Mouse (Mus musculus) B cell, adult 2 months (primary cell): ENCODE results near the gene Acot6.
"Not testable (repeated sequence)": the region's sequence is repeated elsewhere in the genome, so short reads cannot be mapped to it uniquely, and the experiment has no call there.

ENCODE experiments used
- DNase-seq, 2 experiments: peaks; one replicate each; pipeline ENCODE4 v3.0.0; 2022

Gene Acot6

DNA sequence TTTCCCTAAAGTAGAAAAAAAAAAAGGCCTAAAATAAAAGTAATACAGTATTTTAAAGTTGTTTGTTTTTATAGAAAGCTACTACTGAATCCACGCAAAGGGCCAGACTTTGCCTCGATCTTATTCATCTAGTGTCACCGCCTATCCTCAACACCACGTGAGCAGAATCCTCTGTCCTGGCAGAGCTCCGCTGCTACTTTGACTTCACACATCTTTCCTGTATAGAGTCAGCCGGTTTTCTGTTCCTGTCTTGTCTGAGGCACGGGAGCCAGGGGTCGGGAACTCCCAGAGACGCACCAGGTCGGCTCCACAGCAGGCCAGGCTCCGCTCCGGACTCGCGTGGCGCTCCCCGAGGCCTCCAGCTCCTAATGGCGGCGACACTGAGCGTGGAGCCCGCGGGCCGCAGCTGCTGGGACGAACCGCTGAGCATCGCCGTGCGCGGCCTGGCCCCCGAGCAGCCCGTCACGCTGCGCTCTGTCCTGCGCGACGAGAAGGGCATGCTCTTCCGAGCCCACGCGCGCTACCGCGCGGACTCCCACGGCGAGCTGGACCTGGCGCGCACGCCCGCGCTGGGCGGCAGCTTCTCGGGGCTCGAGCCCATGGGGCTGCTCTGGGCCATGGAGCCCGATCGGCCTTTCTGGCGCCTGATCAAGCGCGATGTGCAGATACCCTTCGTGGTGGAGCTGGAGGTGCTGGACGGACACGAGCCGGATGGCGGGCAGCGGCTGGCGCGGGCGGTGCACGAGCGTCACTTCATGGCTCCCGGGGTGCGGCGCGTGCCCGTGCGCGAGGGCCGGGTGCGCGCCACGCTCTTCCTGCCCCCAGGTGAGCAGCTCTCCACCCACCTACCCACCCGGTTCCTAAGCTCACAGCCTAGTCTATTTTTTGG, at the start of gene Acot6:
TSS of gene Acot6 (plus strand) at position 51 of the 889 bp plus-strand sequence.
- DNase-seq, result peak; percentile 55 to 59

DNA sequence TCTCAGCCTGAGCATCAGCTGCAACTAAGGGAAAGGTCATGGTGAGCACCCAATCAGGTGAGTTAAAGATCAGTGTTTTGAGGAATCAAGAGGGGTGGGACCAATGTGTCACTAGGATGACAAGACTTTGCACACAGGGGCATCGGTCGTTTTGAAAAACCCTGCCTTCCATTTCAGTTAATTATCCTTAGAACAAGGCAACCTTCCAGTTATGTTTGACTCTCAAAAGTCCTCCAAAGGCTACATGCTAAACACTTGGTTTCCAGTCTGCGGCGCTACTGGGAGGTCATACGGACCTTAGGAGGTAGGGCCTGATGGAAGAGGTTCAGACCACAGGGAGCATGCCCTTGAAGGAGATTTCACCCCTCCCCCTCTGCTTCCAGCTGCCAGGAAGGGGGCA, 49.7 kb upstream of the Acot6 start:
- DNase-seq, result not testable (repeated sequence)

DNA sequence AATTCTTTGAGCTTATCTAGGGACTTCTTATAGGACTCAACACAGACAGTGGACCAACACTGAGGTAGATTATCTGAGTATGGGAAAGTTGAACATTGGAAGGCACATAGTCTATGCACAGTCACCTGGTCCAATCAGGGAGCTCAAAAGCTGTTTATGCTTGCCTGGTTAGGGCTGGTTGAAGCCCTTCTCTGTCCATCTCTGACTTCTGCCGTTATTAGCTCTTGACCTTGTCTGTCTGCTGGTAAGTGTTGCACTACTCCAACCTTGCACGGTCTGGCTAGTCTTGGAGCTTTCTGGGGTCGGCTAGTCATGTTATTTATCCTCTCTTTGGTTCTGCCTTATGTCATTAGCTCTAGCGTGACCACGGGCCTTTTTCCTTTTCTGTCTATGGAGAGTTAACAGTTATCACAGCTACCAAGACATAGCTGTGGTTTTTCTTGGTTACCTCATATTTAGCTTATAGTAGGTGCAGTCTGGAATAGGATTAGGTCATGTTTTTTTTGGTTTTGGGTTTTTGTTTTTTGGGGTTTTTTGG, 48.4 kb upstream of the Acot6 start, which contains the start of gene Acot3:
TSS of gene Acot3 (plus strand) at position 208 of the 538 bp plus-strand sequence.
- no peak for DNase-seq

DNA sequence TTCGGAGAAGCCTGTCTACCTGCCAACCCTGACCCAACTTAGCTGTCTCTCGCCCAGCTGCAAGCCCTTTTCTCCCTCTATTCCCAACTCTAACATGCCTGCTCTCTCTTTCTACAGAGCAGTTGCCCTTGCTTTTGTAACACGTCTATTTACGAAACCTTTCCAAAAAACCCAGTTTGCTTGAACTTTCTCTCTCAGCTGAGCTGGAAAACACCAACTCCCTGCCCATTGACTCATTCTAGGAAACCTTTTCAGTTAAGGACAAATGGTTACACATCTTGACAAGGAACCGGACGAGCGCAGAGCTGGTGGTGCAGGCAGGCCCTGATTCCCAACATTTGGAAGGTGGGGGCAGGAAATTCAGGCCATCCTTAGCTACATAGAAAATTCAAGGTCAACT, 47.8 kb upstream of the Acot6 start:
- DNase-seq, result no peak

DNA sequence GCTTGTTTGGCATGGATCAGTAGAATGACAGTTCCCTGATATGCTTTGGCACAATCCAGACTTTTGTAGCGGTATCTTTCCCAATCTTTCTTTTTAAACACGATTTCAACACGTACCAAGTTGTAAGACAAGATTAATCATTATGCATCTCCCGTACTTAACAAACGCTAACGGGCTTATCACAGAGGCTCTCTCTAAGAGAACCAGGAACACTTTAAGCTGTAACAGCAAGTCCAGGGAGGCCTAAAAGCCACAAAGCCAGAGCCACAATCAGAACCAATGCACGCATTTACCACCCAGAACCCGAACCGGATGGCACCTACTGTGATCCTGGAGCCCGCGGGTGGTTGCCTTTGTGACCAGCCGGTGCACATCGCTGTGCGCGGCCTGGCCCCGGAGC, 47.3 kb upstream of the Acot6 start:
- no peak for DNase-seq

DNA sequence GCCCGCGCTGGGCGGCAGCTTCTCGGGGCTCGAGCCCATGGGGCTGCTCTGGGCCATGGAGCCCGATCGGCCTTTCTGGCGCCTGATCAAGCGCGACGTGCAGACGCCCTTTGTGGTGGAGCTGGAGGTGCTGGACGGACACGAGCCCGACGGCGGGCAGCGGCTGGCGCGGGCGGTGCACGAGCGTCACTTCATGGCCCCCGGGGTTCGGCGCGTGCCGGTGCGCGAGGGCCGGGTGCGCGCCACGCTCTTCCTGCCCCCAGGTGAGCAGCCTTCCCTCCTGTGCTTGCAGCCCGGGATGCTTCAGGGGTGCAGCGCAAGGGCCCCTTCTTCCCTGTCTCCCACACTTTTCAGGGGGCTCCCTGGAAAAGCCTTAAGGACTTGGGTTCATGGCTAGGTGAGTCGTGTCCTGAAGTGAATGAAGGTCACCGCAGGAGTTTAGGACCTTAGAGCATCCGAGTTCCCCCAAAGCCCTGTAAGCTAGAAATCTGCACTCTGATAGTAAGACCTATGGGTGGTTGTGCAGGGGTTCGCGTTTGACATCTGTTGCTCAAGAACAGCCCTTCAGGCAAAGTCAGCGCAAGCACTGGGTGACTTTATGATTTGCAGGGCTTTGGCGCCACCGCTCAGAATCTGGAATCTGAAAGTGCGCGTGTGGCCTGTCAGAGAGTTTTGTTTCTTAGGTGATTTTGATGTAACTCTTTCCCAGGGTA, 46.6 kb upstream of the Acot6 start:
- no peak for DNase-seq

DNA sequence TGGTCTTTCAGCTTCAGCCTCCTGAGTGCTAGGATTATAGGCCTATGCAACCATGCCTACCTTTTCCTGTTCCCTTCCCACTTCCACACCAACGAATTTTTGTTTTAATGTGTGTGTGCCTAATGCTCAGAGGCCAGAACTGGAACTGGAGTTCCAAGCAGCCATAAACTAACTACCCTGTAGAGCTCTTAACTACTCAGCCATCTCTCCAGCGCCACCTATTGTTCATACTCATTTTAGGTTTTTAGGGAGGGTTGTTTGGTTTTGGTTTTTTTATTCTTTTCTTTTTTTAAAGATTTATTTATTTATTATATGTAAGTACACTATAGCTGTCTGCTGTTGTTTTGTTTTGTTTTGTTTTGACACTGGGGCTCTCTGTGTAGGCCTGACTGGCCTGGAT, 39.5 kb upstream of the Acot6 start:
- peak; percentile 24 to 38 for DNase-seq

DNA sequence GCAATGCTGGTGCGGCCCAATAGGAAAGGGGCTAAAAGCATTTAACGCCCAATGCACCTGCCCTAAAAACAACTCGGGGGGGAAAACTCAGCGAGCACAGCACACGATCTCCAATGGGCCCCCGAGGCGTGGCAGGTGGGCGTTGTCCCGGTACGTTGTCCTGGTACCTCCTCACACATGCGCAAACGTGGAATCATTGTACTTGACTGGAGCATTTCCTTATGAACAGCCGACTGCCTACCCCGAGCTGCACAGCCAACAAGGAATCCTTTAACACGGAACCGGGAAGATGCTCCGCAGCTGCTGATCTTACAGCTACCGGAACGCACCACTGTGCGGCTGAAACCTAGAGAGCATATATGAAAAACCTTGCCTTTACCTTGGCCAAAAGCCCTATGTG, 38.1 kb upstream of the Acot6 start:
- DNase-seq, result no peak

DNA sequence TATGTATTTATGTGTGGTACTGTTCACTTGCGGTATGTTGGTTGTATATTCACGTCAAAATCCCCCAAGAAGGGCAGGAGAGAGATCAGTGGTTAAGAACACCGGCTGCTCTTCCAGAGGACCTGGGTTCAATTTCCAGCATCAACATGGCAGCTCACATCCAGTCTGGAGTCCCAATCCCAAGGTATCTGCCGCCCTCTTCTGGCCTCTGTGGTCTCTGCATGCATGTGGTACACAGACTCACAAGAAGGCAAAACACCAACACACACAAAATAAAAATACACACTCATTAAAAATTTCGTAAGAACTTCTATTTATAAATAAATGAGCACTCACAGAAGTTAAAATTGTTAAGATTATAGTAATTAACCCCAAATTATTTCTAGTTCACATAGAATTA, 37.2 kb upstream of the Acot6 start:
- peak in 1 of 2 experiments; percentile 10 for DNase-seq

DNA sequence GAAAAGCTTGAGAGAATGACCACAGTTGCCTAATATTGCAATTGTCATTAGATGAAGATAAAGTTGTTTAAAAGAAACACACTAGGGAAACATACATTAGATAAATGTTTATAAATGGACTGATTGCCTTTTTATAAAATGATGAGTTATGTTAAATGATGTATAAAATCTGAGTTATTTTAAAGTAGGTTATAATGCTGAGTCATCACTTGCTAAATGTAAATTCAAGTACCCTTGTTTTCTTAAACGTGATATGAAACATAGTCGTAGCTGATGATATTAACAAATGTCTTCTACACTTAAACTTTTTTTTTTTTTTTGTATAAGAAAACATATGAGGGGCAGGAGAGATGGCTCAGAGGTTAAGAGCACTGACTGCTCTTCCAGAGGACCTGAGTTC, 36.6 kb upstream of the Acot6 start:
- DNase-seq, result no peak

DNA sequence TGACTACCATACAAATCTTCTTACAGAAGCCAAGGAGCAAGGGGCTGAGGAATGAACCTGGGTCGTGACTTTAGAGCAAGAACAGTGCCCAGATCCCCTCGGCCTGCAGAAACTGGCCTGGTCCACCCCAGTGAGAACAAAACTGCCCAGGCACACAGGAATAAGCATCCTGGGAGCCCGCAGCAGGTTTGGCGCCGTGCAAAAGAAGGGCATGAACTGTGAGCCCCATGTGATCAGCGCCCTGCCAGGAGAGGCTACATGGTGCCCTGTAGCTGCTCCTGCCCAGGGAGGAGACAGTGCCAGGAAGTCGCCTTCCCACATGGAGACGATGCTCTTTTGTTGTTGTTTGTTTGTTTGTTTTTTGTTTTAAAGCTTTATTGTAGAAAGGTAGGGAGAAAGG, 35.8 kb upstream of the Acot6 start:
- no peak for DNase-seq

DNA sequence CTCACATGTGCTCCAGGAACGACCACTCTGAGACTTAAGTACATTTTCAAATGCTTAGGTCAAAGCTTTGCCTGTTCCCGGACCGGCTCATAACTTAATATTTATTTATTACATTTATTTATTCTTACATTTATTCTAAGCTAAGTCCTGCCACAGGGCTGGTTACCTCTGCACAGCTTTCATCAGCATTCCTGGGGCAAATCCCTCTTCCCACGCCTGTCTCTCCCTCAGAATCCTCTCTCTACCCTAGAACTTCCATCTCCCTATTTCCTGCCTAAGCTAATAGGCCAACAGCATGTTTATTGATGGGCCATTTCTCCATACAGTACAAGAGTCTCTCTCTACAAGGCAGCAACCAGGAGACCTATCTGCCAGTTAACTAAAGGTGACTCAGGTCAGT, 32.7 kb upstream of the Acot6 start:
- no peak for DNase-seq

DNA sequence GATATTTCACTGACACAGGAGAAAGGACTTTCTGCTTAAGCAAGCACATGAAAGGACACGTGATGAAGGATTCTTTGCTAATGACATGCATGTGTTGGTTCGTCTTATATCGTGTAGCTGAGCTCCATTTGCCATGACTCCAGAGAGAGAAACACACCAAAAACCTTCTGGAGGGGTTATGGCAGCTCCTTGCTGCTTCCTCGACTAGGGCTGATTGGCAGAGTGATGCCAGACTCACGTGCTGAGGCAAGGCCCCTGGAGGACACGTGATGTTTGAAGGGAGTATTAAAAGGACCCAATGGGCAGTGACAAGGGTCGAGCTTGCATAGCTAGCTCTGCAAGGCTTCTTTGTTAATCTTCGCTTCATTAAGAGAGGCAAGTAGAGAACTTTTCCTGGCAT, 32.2 kb upstream of the Acot6 start:
- DNase-seq, result no peak

DNA sequence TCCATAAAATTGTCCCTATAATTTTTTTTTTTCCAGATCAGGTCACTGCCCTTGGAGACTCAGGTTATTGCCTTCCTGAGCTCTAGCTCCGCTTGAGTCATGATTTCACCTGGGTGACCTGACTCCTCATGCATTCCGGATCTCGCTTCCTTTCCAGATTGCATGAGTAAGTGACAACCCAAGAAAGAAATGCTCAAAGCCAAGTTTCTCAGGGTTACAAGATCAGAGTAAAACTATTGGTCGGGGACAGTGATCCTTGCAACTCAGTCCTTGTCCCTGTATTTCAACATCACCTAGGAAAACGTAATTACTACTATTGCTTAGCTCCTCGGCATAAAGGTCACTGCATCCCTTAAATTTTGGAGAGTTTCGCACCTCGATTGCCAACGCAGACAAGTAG, 31.5 kb upstream of the Acot6 start, which contains the start of gene Acot5:
TSS of gene Acot5 (plus strand) at position 340 of the 400 bp plus-strand sequence.
- no peak for DNase-seq

DNA sequence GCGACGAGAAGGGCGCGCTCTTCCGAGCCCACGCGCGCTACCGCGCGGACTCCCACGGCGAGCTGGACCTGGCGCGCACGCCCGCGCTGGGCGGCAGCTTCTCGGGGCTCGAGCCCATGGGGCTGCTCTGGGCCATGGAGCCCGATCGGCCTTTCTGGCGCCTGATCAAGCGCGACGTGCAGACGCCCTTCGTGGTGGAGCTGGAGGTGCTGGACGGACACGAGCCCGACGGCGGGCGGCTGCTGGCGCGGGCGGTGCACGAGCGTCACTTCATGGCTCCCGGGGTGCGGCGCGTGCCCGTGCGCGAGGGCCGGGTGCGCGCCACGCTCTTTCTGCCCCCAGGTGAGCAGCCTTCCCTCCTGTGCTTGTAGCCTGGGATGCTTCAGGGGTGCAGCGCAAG, 30.9 kb upstream of the Acot6 start:
- DNase-seq, result peak; percentile 32

DNA sequence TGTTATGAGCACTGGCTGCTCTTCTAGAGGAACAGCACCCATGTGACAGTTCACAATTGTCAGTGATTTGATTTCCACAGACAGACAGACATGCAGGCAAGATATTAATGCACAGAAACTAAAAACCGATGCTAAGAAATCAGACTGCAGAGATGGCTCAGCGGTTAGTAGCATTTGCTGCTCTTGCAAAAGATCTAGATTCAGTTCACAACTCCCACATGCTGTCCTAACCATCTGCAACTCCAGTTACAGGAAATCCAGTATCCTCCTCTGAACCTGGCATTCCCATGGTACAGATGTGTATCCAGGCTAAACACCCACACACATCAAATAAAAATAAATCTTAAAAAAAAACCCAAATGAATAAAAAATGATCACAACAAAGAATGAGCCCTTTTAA, 28.8 kb upstream of the Acot6 start:
- DNase-seq, result no peak

DNA sequence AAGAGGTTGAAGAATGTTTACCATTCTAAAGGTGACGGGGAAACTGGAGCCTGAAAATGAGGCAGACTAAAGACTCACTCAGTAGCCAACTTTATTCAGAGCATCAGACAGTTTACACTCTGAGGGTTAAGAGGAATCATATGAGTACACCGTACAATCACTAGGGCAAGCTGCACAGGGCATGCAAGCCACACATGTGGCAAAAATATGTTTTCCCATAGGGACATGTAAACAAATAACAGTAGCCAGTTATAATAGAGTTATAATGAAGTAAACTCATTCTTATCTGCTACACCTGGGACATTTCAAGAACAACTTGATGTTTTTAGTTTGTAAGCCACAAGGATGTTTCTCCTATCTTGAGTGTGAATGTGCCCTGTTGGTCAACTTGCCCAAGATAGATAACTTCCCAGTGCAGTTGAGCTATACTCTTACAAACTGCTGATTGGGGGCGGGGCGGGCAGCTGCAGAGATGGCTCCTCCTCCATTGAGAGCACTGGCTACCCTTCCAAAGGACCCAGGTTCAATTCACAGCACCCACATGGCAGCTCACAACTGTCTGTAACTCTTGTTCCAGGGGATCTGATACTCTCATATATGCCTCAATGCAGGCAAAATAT, 23.0 kb upstream of the Acot6 start:
- DNase-seq, result no peak

DNA sequence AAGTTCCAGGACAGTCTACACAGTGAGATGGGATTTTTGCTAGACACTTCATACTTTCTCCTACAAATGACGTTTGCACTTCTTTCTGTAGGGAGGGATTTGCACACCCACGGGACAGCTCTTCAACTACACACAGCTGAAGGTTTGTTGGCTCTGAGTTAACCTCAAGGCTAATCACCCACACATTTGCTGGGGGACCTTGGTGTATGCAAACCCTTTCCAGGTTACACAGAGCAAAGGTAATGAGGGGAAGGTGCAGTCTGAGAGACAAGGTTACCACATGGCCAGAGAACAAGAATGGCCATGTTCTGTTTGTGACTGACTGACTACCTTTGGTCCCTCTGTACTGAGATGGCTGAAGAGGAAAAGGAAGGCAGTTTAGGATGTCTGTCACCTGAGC, 16.6 kb upstream of the Acot6 start:
- DNase-seq, result no peak

DNA sequence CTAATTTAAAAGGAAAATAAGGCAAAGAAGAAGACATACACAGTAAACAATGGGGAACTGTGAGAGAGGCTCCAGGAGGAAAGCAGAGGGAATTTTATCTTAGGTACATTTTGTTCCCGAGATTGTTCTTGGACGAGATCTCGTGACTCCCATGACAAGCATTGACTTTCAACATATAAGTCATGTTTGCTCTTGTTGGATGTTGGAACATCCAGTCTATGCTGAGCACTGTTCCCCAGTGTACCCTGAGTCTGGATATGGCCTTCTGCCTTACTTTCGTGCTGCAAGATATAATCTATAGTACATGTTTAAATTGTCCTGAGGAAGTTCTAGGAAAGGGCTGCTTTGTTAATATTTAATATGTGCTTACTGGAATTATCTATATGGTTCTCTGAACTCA, 15.9 kb upstream of the Acot6 start:
- no peak for DNase-seq

DNA sequence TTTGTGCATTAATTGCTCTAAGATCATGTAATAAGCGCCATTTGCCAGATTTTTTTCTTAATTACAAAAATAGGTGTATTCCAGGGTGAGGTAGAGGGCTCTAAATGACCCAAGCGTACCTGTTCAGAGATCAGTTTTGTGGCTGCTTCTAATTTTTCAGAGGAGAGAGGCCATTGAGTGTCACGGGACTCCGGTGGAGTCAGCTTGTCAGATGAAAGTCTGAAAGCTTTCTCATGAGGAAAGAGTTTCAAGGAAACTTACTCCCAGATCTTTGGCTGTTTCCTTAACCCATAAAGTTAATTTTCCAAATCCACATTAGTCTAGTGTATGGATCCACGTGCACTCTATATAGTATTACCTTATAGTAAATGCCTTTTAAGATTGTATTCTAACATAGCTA, 5.8 kb upstream of the Acot6 start:
- DNase-seq, result not testable (repeated sequence)

DNA sequence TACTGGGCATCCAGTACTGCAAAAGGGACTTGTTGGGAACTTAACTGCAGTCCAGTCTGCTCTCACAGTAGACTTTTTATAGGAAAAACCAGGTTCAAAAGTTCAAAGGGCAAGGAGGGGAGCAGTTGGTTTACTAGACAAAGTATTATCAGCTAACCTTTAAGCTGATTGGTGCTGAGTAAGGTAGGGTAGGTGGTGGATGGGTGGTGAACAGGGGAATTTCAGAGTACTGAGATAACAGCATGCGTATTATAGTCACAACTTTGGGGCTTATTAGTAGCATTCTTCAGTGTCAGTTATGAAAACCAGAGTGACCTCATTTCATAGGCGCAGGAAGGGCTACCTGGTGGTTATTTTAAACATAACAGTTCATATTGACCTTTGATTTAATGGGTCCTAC, 849 bp upstream of the Acot6 start:
- DNase-seq, result no peak

DNA sequence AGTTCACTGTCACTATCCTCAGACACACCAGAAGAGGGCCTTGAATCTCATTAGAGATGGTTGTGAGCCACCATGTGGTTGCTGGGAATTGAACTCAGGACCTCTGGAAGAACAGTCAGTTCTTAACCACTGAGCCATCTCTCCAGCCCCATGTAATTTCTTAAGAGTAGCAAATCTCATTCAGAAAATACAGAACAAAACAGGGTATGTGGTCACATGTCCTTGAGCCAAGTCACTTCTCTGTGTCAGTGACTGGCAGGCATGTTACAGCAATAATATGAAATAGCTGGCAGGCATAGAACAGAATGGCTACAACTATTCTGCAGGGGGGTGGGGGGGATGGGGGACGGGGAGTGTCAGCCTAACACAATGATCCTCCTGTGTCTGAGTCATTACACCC, 383 bp upstream of the Acot6 start:
- peak in 1 of 2 experiments; percentile 7 for DNase-seq

DNA sequence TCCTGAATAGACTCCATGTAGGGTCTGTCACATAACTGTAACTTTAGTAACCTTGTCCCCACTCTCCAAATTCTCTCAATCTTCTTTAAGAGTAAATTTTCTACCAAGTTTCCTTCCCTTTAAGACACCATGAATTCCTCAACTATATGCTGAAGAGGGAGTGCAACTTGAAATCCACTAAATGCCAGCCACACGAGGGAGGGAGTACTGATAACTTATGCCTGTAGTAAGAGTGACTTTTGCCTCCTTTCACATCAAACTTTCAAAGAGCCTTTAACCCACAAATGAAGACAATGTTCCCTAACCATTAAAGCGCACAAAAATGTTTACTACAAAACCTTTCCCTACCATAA, 1.0 kb downstream of the Acot6 start:
- no peak for DNase-seq

DNA sequence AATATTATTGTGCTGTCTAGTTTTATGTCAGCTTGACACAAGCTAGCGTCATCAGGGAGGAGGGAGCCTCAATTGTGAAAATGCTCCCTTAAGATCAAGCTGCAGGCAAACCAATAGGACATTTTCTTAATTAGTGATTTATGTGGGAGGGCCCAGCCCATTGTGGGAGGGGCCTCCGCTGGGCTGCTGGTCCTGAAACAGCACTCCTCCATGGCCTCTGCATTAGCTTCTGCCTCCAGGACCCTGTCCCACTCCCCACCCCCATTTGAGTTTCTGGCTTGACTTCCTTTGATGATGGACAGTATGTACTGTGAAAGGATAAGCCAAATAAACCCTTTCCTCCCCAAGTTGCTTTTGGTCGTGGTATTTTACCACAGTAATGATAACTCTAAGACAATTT, 6.6 kb downstream of the Acot6 start:
- no peak for DNase-seq
